Mouse (Mus musculus) layer of hippocampus, postnatal 14 days (tissue): ENCODE measurements around the gene Alpk1. TPM values are rescaled to one million over a fixed set of nuclear protein-coding genes. Genes with fewer than 3 reads are reported as not detected.

Experiments used
- DNase-seq, 2 experiments: peaks; one replicate each; pipeline ENCODE4 v3.0.0; 2021 to 2022; ENCODE audit warnings: low spot score in 2 of 2, mixed read lengths in 1 of 2
- total RNA-seq, 2 experiments: library from RNA; stranded (reverse); gene quantifications; 2 replicates each; pipeline ENCODE4 v1.2.3; 2021

The Alpk1 gene
- total RNA-seq, 2 experiments from 2014 or later = 11.4 to 13.3 TPM

DNA sequence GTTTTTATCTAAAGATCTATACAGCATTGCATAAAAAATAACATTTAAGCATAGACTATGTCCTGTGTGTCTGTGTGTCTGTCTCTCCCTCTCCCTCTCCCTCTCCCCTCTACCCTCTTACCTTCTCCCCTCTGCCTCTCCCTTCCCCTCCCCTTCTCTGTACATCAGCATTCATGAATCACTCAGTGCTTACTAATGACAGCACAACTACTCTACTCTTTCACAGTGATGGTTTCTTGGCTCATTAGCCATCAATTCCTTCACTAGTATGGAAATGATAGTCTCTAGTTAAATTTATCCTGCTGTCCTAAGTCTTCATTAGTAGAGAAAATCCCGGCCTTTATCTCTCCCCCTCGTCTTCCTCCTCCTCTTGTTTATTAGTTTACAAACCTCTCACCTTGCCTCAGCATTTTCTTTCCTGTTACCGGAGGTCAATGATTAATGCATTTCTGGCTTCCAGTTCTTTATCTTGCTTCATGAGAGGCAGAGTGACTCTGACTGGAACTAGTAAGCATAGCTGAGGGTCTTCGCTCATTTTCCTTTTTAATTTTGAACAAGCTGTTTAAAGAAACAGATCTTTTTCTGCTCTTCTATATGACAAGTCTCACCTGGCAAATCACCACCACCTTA, 79.0 kb downstream of the Alpk1 start:
- DNase-seq = no peak

DNA sequence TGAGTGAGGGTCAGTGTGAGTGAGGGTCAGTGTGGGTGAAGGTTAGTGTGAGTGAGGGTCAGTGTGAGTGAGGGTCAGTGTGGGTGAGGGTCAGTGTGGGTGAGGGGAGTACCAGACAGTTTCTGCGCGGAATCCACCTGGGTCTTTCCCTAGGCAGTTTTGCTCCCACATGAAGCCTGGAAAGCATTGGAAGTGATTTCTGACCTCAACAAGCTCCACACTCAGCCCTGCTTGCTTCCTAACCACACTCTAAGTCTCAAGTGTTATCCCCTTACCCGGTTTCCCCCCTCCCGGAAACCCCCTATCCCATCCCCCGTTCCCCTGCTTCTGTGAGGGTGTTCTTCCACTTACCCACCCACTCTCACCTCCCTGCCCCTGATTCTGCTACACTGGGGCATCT, 81.7 kb downstream of the Alpk1 start:
- DNase-seq = no peak

DNA sequence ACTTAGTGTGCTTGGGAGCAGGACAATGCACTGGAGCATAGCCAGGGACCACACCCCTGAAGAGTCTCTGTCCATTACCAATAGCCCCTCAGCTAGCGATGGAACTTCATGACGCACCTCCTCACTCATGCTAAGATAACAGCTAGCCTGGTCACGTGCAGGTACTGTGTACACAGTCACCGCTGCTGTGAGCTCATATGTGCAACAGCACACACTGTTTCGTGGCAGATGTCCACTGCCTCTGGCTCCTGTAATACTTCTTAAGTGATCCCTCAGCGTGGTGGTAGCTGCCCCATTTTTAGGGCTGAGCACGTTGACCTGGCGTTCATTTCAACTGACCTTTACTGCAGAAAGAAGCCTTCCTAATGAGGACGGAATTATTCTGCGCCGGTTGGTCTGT, 83.8 kb downstream of the Alpk1 start:
- no peak for DNase-seq

DNA sequence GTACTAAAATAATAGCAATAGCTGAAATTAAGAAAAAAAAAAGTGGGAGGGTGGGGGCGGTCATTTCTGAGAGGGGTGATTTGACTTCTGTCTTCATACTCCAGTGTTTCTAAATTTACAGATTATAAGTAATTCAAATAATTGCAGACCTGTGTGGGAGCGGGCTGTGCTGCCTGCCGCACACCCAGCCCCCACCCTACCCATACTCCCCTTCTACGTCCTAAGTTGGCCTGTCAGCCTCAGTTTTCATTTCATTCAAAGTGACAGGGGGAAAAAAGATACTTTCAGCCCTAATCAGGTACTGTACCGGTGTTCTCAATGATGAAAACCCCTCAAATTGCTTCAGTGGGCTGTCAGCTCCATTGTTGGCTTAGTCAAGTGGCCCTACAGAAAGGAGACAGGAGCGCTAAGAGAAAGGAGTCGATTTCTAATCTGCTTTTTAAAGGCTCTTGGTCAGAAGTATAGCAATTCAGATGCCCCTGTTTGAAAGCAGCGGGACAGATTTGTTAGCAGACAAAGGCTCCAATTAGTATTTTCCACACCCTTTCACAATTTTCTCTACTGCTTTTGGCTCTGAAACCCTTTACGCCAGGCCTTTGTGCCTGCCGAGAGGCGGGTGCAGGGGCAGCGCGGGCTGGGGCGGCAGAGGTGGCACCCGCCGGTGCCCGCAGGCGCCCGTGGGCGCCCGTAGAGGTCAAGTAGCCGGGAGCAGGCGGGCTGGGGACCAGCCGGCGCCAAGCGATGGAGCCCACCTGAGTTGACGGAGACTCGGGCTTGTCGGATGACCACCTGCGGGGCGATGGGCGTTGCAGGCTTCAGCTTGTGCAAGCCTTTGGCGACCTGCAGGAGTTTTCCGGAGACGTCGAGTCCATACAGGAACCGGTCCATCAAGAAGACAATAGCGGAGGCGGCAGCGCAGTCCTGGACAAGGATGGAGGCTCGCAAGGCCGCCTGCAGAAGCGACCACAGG, 85.2 kb downstream of the Alpk1 start:
- peak; percentile 8 to 12 for DNase-seq

DNA sequence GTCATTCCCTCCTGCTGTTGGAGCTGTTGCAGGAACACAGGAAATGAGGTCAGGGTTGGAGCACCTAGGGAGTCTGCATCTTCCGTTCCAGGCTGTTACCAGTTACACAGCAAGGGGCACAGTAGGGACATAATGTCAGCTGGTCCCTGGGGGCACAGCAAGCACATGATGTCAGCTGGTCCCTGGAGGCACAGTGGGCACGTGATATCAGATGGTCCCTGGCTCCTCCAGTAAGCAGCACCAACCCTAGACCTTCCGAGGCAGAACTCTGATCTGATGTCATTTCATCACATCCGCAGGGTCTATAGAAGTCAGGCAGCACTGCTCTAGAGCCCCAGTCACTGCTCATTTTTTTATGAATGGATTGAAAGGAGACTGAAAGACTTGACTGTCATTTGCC, 89.1 kb downstream of the Alpk1 start:
- DNase-seq = no peak

DNA sequence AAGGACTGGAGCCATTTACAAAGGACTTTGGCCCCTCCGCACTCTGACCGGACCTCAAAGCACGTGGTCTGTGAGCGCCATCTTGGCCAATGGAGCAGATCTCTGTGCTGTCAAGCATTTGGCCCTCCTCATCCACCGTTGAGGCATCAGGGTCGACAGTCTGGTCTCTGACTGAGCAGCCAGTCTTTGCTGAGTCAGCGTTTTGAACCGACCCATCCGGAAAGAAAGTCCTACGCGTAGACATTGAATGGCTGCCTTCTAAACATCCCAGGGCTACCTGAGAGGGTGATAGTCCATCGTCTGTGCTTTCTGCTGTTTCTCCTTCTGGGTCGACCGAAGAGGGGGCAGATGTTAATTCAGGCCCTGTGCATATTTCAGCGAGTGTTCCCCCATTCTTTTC, 100.6 kb downstream of the Alpk1 start:
- no peak for DNase-seq

DNA sequence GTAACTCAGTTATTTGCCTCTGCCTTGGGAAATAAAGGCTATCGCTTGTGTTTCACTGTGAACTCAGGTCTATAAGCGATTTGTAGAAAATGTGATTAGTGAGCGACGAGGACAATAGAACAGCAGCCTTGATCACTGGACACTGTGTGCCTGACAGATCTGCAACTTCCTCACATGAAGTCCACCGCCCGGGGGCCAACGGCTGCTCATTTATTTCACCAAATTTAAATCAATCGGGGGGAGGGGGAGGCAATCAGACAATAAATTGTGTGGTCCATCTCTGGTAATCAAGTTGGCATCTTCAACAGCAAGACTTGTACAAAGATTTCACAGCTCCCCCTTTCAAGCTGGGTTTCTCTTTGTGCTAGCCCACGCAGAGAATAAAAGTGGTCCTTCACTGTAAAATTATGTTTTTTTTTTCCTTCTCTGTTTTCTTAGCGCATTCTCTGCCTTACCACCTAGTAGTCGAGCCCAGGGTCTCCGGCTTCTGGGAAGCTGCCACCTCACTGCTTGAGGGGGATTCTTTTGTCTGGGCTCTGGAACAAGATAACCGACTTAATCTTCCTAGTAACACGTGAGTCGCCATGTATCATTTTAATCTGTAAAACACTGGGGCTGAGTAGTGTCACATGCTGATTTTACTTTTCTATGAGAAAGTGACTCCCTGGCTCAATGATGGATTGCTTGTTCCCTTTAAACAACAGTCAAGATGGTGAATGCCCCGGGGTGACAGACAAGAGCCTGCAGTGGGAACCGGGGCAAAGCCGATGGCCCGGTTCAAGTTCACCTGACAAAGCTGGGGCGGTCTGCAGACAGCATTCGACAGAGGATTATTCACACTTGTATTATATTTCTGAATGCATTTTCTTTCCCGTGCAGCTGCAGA, 118.4 kb downstream of the Alpk1 start:
- no peak for DNase-seq

DNA sequence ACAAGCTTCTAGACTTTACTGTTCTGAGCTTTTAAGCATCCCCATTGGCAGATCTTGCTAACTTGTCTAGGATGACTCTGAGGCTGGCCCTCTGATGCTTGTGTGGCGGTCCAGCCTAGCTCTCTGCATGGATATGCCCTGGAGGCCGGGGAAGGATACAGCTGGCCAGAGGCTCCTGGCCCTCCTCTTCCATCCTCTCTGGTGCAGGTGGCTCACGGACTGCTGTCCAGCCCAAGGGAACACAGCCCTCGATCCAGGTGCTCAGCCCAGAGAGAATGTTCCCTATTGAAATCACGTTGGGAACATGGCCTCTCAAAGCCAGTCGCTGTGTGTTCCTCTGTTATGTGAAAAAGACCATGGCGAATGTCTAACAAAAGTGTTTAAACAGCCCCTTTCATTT, 119.6 kb downstream of the Alpk1 start:
- no peak for DNase-seq

DNA sequence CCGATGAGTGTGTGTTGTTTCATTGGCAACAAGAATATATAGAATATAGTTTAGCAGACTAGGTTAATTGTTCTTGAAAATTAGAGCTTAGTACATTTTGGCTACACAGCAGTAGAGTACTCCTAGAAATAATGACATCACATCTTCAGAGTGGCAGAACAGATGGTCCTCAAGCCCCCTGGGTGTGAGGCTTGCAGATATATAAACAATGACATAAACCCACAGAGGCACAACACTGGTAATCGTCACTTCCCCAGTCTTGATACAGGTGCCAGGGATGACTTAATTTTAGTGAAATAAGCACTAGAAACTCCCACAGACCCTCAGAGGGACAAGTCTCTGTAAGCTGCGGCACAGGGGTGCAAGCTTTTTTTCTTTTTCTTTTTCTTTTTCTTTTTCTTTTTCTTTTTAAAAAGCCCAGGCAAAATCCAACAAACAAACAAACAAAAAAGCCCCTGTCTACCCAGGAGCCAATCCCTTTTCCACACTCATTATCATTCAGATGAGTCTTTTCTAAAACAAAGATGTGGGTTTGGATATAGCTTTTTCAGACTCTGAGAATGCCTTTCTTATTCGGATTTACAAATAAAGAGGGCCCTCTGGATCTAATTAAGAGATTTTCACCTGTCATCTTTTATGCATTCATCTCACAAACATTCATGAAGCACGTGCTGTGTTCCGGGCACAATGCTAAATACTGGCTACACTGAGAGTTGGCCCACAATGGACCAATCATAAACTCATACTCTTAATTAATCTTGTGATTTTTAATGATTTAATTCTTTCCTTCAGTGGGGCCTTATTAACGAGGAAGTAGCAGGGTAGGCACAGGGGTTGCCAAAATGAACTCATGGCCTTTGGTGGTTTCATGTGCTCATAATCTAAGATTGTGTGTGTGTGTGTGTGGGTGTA, 128.3 kb downstream of the Alpk1 start:
- no peak for DNase-seq

DNA sequence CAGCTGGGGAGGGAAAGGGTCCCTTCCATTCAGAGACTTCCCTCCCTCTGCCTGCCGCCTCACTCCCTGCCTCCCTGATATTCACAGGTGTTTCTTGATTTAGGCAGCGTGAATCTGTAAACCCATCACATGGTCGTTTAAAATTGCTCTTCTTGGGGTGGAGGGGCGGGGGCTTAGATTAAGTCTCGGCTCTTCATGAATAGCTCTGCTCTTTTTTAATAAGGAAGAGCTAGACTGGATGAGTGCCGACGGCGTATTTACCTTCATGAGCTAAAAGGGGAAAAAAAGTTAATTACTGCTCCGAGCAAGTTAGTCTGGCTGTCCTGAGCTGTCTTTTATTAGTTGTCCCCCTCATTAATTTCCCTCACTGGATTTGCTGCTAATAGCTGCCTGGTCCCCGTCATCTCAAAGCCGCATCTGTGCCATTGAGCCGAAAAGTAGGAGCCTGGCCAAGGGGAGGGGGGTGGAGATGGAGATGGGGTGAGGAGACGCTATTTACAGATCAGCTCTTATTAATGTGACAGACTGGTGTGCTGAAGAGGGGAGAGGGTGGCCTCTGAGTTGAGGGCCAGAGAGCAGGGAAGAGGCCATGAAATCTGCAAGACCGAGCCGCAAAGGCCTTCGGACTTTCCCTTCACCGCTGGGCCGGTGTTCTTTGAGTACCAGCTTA, 134.0 kb downstream of the Alpk1 start:
- DNase-seq = no peak

DNA sequence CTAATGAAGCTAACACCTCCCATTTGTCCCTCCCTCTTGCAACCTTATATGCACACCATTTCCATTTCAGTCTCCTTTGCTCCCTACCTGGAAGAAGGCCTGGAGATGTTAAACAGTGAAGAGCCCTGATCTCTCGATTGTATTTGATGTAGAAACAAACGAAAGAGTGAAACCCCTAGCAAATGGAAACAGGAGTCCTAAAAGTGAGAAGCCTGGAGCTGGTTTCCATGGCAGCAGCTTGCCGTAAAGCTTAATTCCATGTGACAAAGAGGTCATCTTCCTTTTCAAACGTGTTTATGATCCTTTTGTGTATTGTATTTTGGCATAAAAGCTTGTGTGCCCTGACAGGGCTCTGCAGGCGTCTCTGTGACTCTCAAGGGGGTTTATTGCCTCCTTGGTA, 138.1 kb downstream of the Alpk1 start:
- DNase-seq = no peak

DNA sequence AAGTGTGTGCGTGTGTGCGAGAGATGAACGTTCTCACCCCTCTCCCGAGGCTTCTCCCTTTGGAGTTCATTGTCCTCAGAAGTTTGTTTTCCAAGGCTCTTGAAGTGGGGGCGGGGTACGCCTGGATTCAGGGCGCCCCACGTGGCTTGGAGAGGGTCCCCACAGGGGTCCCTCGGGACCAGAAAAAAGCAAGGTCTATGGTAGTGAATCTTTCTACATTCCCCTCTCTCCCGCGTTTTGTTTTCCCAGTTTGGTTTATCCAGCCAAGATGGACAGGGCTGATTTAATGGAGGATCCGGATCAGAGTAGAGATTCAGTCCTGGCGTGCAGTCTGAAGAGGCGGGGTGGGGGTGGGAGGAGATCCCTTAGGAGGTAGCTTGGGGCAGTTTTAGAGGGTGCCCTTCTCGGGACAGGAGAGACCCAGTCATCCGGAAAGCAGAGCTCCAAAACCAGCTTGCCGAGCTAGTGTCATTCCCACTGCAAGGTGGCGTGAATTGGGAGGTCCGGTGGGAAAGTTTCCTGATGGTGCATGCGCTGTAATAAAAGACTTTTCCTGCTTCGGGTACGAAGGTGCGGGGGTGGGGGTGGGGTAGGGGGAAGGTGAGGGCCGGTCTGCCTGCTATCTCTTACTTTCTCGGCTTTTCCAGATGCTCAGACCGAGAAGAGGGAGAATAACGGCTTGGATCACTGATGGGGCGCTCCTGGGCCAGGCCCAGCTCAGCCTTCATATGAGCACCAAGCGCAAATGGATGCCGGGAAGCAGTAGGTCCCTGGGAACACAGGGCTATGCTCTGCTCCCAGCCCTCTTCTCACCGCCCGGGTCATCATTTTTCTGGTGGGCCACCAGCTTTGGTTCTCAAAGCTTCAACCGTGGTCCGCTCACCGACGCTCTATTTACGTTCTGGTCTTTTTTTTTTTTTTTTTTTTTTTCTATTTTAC, 139.3 kb downstream of the Alpk1 start:
- no peak for DNase-seq

DNA sequence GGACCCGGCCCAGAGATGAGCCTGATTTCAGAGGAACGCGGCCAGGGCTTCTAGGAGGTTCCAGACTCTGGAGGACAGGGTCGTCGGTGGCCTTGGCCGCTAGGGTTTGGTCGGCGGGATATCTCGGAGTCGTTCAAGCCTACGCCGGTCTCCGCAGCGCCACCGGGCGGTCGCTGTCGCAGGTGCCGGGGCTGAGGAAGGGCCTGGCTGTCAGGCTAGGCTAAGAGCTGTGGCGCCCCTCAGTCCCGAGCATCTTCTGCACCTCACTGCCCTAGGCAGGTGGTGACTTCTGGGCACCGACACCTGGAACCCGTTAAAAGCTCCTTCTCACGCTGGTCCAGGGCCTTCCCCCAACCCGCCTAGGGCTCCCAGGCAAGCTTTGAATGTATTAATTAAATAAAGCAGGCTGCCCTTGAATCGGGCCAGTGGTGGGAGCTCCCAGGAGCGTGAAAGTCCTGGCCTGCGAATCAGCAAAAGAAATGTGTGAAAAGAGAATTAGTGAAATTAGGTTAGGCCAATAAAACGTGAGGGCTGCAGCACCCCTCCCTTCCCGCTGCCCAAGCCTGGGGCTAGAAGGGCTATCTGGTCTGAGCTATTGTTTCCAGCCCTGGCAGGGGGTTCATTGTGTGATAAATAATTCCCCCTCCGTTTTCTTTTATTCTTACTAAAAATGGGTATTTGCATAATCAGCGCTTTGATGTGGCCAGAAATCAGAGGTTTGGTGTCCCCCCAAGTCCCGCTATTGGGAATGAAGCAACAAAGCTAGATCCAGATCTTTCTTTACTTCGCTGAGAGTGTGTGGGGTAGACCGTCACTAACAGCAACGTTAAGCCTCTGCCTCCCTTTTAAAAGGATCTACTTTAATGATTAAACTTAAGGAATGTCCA, 140.2 kb downstream of the Alpk1 start:
- DNase-seq = no peak

DNA sequence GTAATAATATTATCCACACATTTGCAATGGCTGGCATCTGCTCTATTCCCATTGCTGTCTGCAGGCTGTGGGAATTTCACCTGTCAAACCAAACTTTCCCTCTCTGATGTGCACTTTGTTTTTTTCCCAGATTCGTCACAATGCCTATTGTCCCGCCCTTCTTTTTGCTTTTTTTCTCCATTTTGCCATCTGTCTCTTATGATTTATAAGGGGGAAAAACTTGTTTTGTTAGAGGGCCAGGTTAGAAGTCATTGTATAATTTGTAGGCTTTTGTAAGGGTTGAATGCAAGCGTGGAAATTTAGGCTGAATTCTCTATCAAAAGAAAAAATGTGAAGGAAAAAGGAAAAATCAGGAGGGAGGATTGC, 145.4 kb downstream of the Alpk1 start:
- DNase-seq = no peak

DNA sequence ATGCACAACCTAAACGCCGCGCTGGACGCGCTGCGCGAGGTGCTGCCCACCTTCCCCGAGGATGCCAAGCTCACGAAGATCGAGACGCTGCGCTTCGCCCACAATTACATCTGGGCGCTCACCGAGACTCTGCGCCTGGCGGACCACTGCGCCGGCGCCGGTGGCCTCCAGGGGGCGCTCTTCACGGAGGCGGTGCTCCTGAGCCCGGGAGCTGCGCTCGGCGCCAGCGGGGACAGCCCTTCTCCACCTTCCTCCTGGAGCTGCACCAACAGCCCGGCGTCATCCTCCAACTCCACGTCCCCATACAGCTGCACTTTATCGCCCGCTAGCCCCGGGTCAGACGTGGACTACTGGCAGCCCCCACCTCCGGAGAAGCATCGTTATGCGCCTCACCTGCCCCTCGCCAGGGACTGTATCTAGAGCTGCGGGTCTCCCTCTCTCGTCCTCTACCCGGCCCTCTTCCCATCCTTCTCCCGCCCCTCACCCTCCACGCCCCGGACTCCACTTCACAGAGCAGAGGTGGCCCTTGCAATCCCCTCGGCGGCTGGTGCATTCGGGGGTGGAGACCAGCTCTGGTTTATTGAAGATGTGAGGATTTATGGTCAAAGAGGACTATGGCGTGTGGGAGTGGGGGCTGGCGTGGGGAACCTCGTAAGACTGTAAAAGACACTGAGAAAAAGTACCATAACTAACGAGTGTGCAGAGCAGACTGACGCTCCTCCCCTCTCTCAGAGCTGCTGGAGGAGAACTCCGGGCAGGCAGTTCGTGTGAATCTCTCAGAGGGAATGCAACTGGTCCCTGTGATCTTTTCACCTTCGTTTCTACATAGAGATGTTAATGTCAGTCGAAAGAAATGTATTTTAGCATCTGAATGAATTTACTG, 146.0 kb downstream of the Alpk1 start:
- peak; percentile 63 to 74 for DNase-seq

DNA sequence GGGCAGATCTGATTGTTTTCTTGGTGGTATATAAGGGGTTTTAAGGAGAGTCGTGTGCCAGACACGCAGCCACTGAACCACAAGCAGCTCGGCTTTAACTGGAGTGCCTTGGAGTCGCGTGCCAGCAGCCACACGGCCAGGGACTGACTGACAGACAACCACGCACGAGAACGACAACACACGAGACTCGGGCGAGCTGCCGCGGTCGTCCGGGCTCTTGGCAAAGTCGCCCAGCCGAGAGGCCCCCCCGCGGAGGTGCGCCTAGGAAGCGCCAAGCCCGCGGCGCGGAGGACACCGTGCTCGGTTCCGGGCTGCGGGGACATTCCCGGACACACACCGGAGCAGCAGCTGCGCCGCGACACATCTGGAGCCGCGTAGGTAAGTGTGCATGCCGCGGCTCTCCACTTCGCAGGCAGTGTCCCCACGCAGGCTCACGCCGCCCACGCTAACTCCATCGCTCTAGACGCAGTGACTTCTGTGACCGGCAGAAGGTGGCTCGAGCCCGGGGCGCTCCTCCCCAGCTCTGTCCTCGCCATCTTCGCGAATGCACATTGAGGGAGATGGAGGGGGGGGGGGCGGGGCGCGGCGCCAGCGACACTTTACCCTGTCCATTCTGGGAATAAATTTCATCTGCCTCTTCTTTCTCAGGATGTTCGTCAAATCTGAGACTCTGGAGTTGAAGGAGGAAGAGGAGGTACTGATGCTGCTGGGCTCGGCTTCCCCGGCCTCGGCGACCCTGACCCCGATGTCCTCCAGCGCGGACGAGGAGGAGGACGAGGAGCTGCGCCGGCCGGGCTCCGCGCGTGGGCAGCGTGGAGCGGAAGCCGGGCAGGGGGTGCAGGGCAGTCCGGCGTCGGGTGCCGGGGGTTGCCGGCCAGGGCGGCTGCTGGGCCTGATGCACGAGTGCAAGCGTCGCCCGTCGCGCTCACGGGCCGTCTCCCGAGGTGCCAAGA, 147.0 kb downstream of the Alpk1 start, which contains the start of gene Neurog2:
TSS of gene Neurog2 (plus strand) at position 56 of the 953 bp plus-strand sequence.
- peak in 1 of 2 experiments; percentile 27 for DNase-seq
